Mouse (Mus musculus) CH12.LX (cell line): ENCODE measurements at regions not wholly inside any gene's neighbourhood (a gene's known extent, or its start where the extent isn't known, plus 50 kb on each side); places are given as distances from the start of the nearest gene placed in this dataset.

ENCODE experiments used
- DNase-seq: peaks from one replicate; pipeline ENCODE4 v3.0.0-alpha.2; 2013; ENCODE audit errors: extremely low read depth
- H3K27ac ChIP-seq: 2 replicates; pipeline ENCODE4 v1.5.1; 2012; ENCODE audit warnings: low read depth, mild to moderate bottlenecking, control low read depth, moderate library complexity; ENCODE audit not compliant: insufficient read depth
- H3K27me3 ChIP-seq: replicated peaks from 2 replicates; pipeline ENCODE3; 2012; ENCODE audit warnings: inconsistent platforms
- H3K36me3 ChIP-seq, 2 experiments: replicated peaks in 1 of 2; 2 replicates each; pipeline versions ENCODE3 to v1.6.1; 2012; ENCODE audit warnings: inconsistent platforms in 1 of 2, low read length in 1 of 2, mild to moderate bottlenecking in 1 of 2, mixed read lengths in 1 of 2, moderate library complexity in 1 of 2; ENCODE audit not compliant: control insufficient read depth in 1 of 2, insufficient read depth in 1 of 2
- H3K4me1 ChIP-seq, 2 experiments: 2 replicates each; pipeline ENCODE4 v1.6.1; 2012; ENCODE audit warnings: inconsistent platforms in 1 of 2, moderate library complexity in 1 of 2; ENCODE audit not compliant: insufficient read depth in 2 of 2, control insufficient read depth in 1 of 2
- H3K4me2 ChIP-seq: 2 replicates; pipeline ENCODE4 v1.6.1; 2012; ENCODE audit warnings: low read depth, mild to moderate bottlenecking, control low read depth; ENCODE audit not compliant: poor library complexity, insufficient read depth, severe bottlenecking
- H3K4me3 ChIP-seq, 3 experiments: fragments of 150-350 bp in 1 of 3; sonication (generic) in 1 of 3; replicated peaks in 1 of 3; 2 replicates each; pipeline versions ENCODE3 to v1.5.1; 2011 to 2012; ENCODE audit warnings: low read depth in 2 of 3, low read length in 2 of 3, mild to moderate bottlenecking in 2 of 3, moderate library complexity in 2 of 3, control low read depth in 1 of 3, improper control_type of control experiment in 1 of 3, inconsistent platforms in 1 of 3, mixed read lengths in 1 of 3; ENCODE audit not compliant: poor library complexity in 1 of 3
- H3K79me2 ChIP-seq: replicated peaks from 2 replicates; pipeline ENCODE4 v1.6.1; 2012; ENCODE audit warnings: mild to moderate bottlenecking, moderate library complexity; ENCODE audit not compliant: control insufficient read depth, poor library complexity, insufficient read depth, severe bottlenecking; ENCODE audit errors: extremely low read depth
- H3K9ac ChIP-seq: 2 replicates; pipeline ENCODE4 v1.6.1; 2012; ENCODE audit warnings: low read depth, mild to moderate bottlenecking, control low read depth, moderate library complexity; ENCODE audit not compliant: insufficient read depth
- H3K9me3 ChIP-seq: replicated peaks from 2 replicates; pipeline ENCODE3; 2012; ENCODE audit warnings: low read length, inconsistent platforms, mixed read lengths
- CHD2 ChIP-seq: IDR thresholded peaks from 2 replicates; pipeline ENCODE4 v1.6.1; 2011; ENCODE audit warnings: low read length, improper control_type of control experiment
- CTCF ChIP-seq, 2 experiments: IDR thresholded peaks in 1 of 2; conservative IDR thresholded peaks in 1 of 2; 2 replicates each; pipeline ENCODE4 v1.5.1; 2011 to 2012; ENCODE audit warnings: low read depth in 2 of 2, low read length in 2 of 2, improper control_type of control experiment in 1 of 2, inconsistent platforms in 1 of 2, mild to moderate bottlenecking in 1 of 2, moderate library complexity in 1 of 2
- ELF1 ChIP-seq: IDR thresholded peaks from 2 replicates; pipeline ENCODE4 v1.6.1; 2014; ENCODE audit warnings: low read depth, mild to moderate bottlenecking, inconsistent platforms, low read length, improper control_type of control experiment
- ETS1 ChIP-seq: conservative IDR thresholded peaks from 2 replicates; pipeline ENCODE4 v1.6.1; 2012; ENCODE audit warnings: low read depth, mild to moderate bottlenecking, inconsistent platforms, low read length, improper control_type of control experiment, moderate library complexity
- GABPA ChIP-seq: IDR thresholded peaks from 2 replicates; pipeline ENCODE4 v1.6.1; 2012; ENCODE audit warnings: low read depth, low read length, improper control_type of control experiment, inconsistent platforms; ENCODE audit not compliant: insufficient replicate concordance
- IRF4 ChIP-seq: IDR thresholded peaks from 2 replicates; pipeline ENCODE4 v1.6.1; 2014; ENCODE audit warnings: low read depth, mild to moderate bottlenecking, inconsistent platforms, low read length, improper control_type of control experiment
- JUN ChIP-seq: IDR thresholded peaks from 2 replicates; pipeline ENCODE4 v1.6.1; 2011; ENCODE audit warnings: low read depth, mild to moderate bottlenecking, low read length, improper control_type of control experiment, moderate library complexity; ENCODE audit not compliant: insufficient read depth
- JUND ChIP-seq: conservative IDR thresholded peaks from 2 replicates; pipeline ENCODE4 v1.6.1; 2011; ENCODE audit warnings: low read depth, low read length, improper control_type of control experiment
- KAT2A ChIP-seq: IDR thresholded peaks from 2 replicates; pipeline ENCODE4 v1.6.1; 2012; ENCODE audit warnings: low read length, improper control_type of control experiment, inconsistent platforms; ENCODE audit not compliant: insufficient replicate concordance
- MAFK ChIP-seq: IDR thresholded peaks from 2 replicates; pipeline ENCODE4 v1.6.1; 2011; ENCODE audit warnings: low read length, improper control_type of control experiment; ENCODE audit not compliant: insufficient replicate concordance
- MAX ChIP-seq: IDR thresholded peaks from 2 replicates; pipeline ENCODE4 v1.6.1; 2011; ENCODE audit warnings: low read length, improper control_type of control experiment
- MAZ ChIP-seq: IDR thresholded peaks from 2 replicates; pipeline ENCODE4 v1.6.1; 2012; ENCODE audit warnings: low read depth, mild to moderate bottlenecking, inconsistent platforms, low read length, improper control_type of control experiment, moderate library complexity
- NELFE ChIP-seq: IDR thresholded peaks from 2 replicates; pipeline ENCODE4 v1.6.1; 2011; ENCODE audit warnings: low read depth, low read length, improper control_type of control experiment
- NRF1 ChIP-seq: IDR thresholded peaks from 2 replicates; pipeline ENCODE4 v1.6.1; 2014; ENCODE audit warnings: low read depth, mild to moderate bottlenecking, inconsistent platforms, low read length, improper control_type of control experiment, moderate library complexity
- POLR2AphosphoS2 ChIP-seq: IDR thresholded peaks from 2 replicates; pipeline ENCODE4 v1.6.1; 2011; ENCODE audit warnings: low read depth, low read length, improper control_type of control experiment
- RAD21 ChIP-seq: IDR thresholded peaks from 2 replicates; pipeline ENCODE4 v1.6.1; 2011; ENCODE audit warnings: low read depth, mild to moderate bottlenecking, low read length, improper control_type of control experiment, moderate library complexity
- SIN3A ChIP-seq: IDR thresholded peaks from 2 replicates; pipeline ENCODE4 v1.6.1; 2012; ENCODE audit warnings: low read length, improper control_type of control experiment, inconsistent platforms
- TBP ChIP-seq: conservative IDR thresholded peaks from 2 replicates; pipeline ENCODE4 v1.6.1; 2011; ENCODE audit warnings: low read depth, low read length, improper control_type of control experiment
- TCF12 ChIP-seq: IDR thresholded peaks from 2 replicates; pipeline ENCODE4 v1.6.1; 2014; ENCODE audit warnings: low read depth, mild to moderate bottlenecking, inconsistent platforms, low read length, improper control_type of control experiment
- USF1 ChIP-seq: IDR thresholded peaks from 2 replicates; pipeline ENCODE4 v1.6.1; 2014; ENCODE audit warnings: low read depth, mild to moderate bottlenecking, inconsistent platforms, low read length, improper control_type of control experiment
- USF2 ChIP-seq: conservative IDR thresholded peaks from 2 replicates; pipeline ENCODE4 v1.6.1; 2011; ENCODE audit warnings: low read depth, low read length, improper control_type of control experiment
- ZMIZ1 ChIP-seq: IDR thresholded peaks from 2 replicates; pipeline ENCODE4 v1.6.1; 2012; ENCODE audit warnings: low read depth, mild to moderate bottlenecking, inconsistent platforms, low read length, improper control_type of control experiment
- ZNF384 ChIP-seq: IDR thresholded peaks from 2 replicates; pipeline ENCODE4 v1.6.1; 2012; ENCODE audit warnings: low read depth, low read length, improper control_type of control experiment, inconsistent platforms
- dilution Hi-C: fragments of 300-500 bp; cut with MboI; formaldehyde crosslinking; loops from 2 replicates; pipeline ENCODE4 v1.14.3; 2020; ENCODE audit warnings: low sequenced_read_pairs; ENCODE audit not compliant: extremely low pct_unique_long_range_greater_than_20kb, extremely low pct_ligation_motif_present
- in situ Hi-C: fragments of 300-500 bp; cut with MboI; formaldehyde crosslinking; loops from 3 replicates; pipeline ENCODE4 v1.14.3; 2019; ENCODE audit warnings: low sequenced_read_pairs, low pct_ligation_motif_present, low pct_unique_long_range_greater_than_20kb, mixed read lengths

GRCm38 (mm10) chr15:97125836-97126822 is 70.4 kb upstream of the Slc38a4 start (continued):
- TF ChIP-seq ETS1, result no peak

- dilution Hi-C loops, result no loop called here
- in situ Hi-C loops, result no loop called here
- no peaks in the 10 kb centered on the region for H3K9me3 ChIP-seq
- no peak for TF ChIP-seq USF2
- no peak for TF ChIP-seq POLR2AphosphoS2
- no peak for TF ChIP-seq TBP
- TF ChIP-seq MAX, result no peak
- no peak for TF ChIP-seq MAZ
- TF ChIP-seq SIN3A, result no peak
- TF ChIP-seq ZNF384, result no peak
- TF ChIP-seq CTCF (conservative IDR thresholded peaks at IDR 0.05 in 1 of 2, IDR thresholded peaks at IDR 0.05 in 1 of 2; ENCODE audit: low read depth in 2 of 2, low read length in 2 of 2), result no peak
- no peak for TF ChIP-seq GABPA
- TF ChIP-seq NRF1, result no peak
- TF ChIP-seq ELF1, result no peak
- no peak for TF ChIP-seq NELFE
- no peak for TF ChIP-seq RAD21
- no peak for TF ChIP-seq ZMIZ1
- TF ChIP-seq, all 38 proteins: peak for 0
- no peak overlapping the region for H3K4me2 ChIP-seq
- H3K4me1 ChIP-seq, result peaks cover 2 to 4% of the 10 kb centered on the region in 2 experiments; a peak in 2 of 4 replicates
- no peak overlapping the region for H3K27ac ChIP-seq
- H3K79me2 ChIP-seq, result no peaks in the 10 kb centered on the region
- no peak overlapping the region for H3K9ac ChIP-seq
- no peaks in the 10 kb centered on the region for H3K27me3 ChIP-seq
- peaks cover 0 to 3% of the 10 kb centered on the region in 2 experiments for H3K36me3 ChIP-seq
- DNase-seq, result no peak
- H3K4me3 ChIP-seq, result no peak overlapping the region
Measured at GRCm38 (mm10) chr15:97122263-97122662, 66.5 kb upstream of the Slc38a4 start.

DNA sequence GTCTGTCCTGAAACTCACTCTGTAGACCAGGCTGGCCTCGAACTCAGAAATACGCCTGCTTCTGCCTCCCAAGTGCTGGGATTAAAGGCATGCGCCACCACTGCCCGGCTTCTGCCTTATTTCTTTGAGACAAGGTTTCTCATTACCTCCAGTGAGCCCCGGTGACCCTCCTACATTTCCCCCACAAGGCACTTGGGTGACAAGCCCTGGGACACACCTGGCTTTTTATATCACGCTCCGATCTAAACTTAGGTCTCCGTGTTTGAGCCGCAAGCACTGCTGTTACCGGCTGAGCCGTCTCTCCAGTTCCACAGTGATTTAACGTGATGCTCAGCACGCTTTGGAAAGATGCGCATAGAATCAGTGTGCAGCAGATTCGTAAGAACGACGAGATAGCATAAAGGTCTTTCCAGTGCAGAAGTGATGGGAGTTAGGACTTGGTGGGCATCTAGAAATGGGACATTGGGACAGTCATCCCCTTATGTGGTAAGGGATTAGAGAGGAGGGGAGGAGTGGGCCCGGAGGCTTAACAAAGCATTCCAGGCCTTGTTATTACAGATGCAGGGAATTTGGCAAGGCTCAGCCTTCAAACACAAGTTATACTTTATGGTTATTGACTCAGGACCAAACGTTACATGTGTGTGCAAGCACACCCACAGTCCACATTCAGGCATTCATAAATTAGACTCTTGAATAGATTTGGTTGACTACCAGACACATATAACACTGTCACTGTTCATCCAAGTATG is 56.9 kb upstream of the Slc38a4 start:
- in situ Hi-C loops, result no loop called here
- Histone ChIP-seq H3K4me1 (0 out of 4 replicates have a peak, but pooled peaks cover 0 to 3% of the 10 kb centered on the region in 2 experiments), H3K27ac (no peak overlapping the region), H3K79me2 (no peaks in the 10 kb centered on the region), H3K9me3 (no peaks in the 10 kb centered on the region), H3K4me3 (no peak overlapping the region), H3K4me2 (no peak overlapping the region), H3K9ac (no peak overlapping the region), H3K36me3 (no peaks in the 10 kb centered on the region), H3K27me3 (no peaks in the 10 kb centered on the region)
- TF ChIP-seq TCF12, result no peak
- no peak for TF ChIP-seq GABPA
- no peak for TF ChIP-seq ELF1
- TF ChIP-seq IRF4, result no peak
- TF ChIP-seq JUN, result no peak
- no peak for TF ChIP-seq MAFK
- no peak for TF ChIP-seq SIN3A
- no peak for TF ChIP-seq CHD2
- TF ChIP-seq RAD21, result no peak
- no peak for TF ChIP-seq KAT2A
- TF ChIP-seq USF1, result no peak
- no peak for TF ChIP-seq JUND
- no peak for TF ChIP-seq TBP
- no peak for TF ChIP-seq MAZ
- dilution Hi-C loops, result no loop called here
- DNase-seq, result no peak
